Mouse (Mus musculus) brown adipose tissue, adult 24 weeks (tissue): Measurements from ENCODE around the gene Txk. TPM values are rescaled to one million over a fixed set of nuclear protein-coding genes. Genes with fewer than 3 reads are reported as not detected.

Experiments
- H3K27ac ChIP-seq: fragments of 200-500 bp; replicated peaks from 2 replicates; pipeline ENCODE4 v1.5.1; 2012; ENCODE audit warnings: low read depth, mild to moderate bottlenecking, low read length
- H3K4me1 ChIP-seq: fragments of 200-500 bp; 2 replicates; pipeline ENCODE4 v1.6.1; 2012; ENCODE audit warnings: low read length, mixed read lengths; ENCODE audit not compliant: control insufficient read depth, insufficient read depth, insufficient read length
- H3K4me3 ChIP-seq: fragments of 200-500 bp; 2 replicates; pipeline ENCODE4 v1.5.1; 2012; ENCODE audit warnings: low read depth, mild to moderate bottlenecking, low read length, moderate library complexity; ENCODE audit not compliant: insufficient read depth
- polyA plus RNA-seq: library from polyadenylated mRNA; stranded (reverse); fragments of >200 nt; gene quantifications from 2 replicates; pipeline ENCODE4 v1.2.4, GENCODE M21; 2012; ENCODE audit not compliant: missing spikeins, insufficient read depth, insufficient read length

Txk gene
- polyA plus RNA-seq, 1 experiment, result not detected

- peaks cover 8% of the 10 kb centered on the region for H3K4me1 ChIP-seq
- no peak within 1 kb of the TSS for H3K27ac ChIP-seq
- H3K4me3 ChIP-seq, result peak within 1 kb of the TSS; percentile 52
These were observed 105.1 kb downstream of the Txk start, which contains the start of gene Nipal1 for GRCm38 (mm10) chr5:72647418-72647907. TSS of gene Nipal1 (plus strand) at chr5:72647795.

GRCm38 (mm10) chr5:72646996-72647395, 105.6 kb downstream of the Txk start:
- H3K4me3 ChIP-seq, result no peak overlapping the region; the same call in 1 of the 2 replicates
- no peak overlapping the region for H3K27ac ChIP-seq
- peaks cover 8% of the 10 kb centered on the region for H3K4me1 ChIP-seq

GRCm38 (mm10) chr5:72646131-72646530, 106.4 kb downstream of the Txk start:
- Histone ChIP-seq H3K4me1 (peaks cover 8% of the 10 kb centered on the region), H3K27ac (no peak overlapping the region), H3K4me3 (no peak overlapping the region)

Other genes with a start within 250 kb of the Txk start
- not detected in 2 replicates for gene Corin, start 248.3 kb downstream of the Txk start, polyA plus RNA-seq
- gene Nfxl1, start 193.1 kb downstream of the Txk start, polyA plus RNA-seq, result 3.5 TPM in 2 replicates
- gene Zar1, start 171.5 kb downstream of the Txk start, polyA plus RNA-seq, result not detected in 2 replicates
- not detected in 2 replicates for gene Gm5868, start 165.2 kb downstream of the Txk start, polyA plus RNA-seq
- not detected in 2 replicates for gene Cnga1, start 108.5 kb downstream of the Txk start, polyA plus RNA-seq
- gene Nipal1, start 105.0 kb downstream of the Txk start, polyA plus RNA-seq, result not detected in 2 replicates
- 1.4 TPM in 2 replicates for gene Tec, start 115.7 kb upstream of the Txk start, polyA plus RNA-seq
- 31.7 and 64.1 TPM in 2 replicates for gene Slain2, start 161.5 kb upstream of the Txk start, polyA plus RNA-seq
- not detected in 2 replicates for gene Gm10135, start 221.9 kb upstream of the Txk start, polyA plus RNA-seq